Mouse (Mus musculus) erythroblast, embryonic 14.5 days (primary cell): Measurements from ENCODE around the gene Sox30. TPM values are rescaled to one million over a fixed set of nuclear protein-coding genes. Genes with fewer than 3 reads are reported as not detected.

Experiments
- H3K27me3 ChIP-seq: 2 replicates; pipeline ENCODE4 v1.6.1; 2012; ENCODE audit warnings: inconsistent platforms; ENCODE audit not compliant: control insufficient read depth
- H3K36me3 ChIP-seq: 2 replicates; pipeline ENCODE4 v1.6.1; 2012; ENCODE audit warnings: mild to moderate bottlenecking, inconsistent platforms; ENCODE audit not compliant: control insufficient read depth
- H3K4me1 ChIP-seq: 2 replicates; pipeline ENCODE4 v1.6.1; 2012; ENCODE audit warnings: inconsistent platforms; ENCODE audit not compliant: control insufficient read depth
- H3K4me3 ChIP-seq: replicated peaks from 2 replicates; pipeline ENCODE3; 2012; ENCODE audit warnings: moderate library complexity, mild to moderate bottlenecking, inconsistent platforms
- H3K9me3 ChIP-seq: 2 replicates; pipeline ENCODE4 v1.6.1; 2012; ENCODE audit warnings: low read length, inconsistent platforms, mixed read lengths; ENCODE audit not compliant: control insufficient read depth
- GATA1 ChIP-seq: IDR thresholded peaks from 2 replicates; pipeline ENCODE4 v1.6.1; 2012; ENCODE audit warnings: low read length, inconsistent platforms, mixed read lengths
- TAL1 ChIP-seq: IDR thresholded peaks from 3 replicates; pipeline ENCODE4 v1.6.1; 2012; ENCODE audit warnings: low read length, inconsistent platforms, mixed read lengths
- polyA plus RNA-seq: library from polyadenylated mRNA; stranded (reverse); fragments of >175 nt; gene quantifications from 2 replicates; pipeline ENCODE4 v1.2.3, GENCODE M21; 2012

Sox30 gene
- polyA plus RNA-seq, 1 experiment: not detected

DNA sequence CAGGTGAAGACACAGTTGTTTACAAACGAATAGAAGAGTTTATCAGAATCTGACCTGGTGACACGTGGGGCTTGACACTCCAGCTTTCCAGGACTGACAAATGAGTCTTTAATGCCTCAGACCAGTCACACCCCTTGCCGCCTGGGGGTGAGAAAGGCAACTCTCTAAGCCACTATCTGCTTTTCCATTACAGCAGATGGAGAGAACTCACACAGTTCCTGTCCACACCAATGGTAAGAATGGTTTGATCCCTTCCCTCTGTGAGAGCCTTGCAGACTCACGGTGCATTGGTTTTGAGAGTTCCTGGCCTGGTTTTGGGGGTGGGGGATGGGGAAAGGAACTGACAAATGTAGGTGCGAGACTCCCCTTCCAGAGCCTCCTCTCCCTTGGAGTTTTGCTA, 74.2 kb downstream of the Sox30 start:
- TF ChIP-seq GATA1 (no peak), TAL1 (no peak)
- peaks cover 56% of the 10 kb centered on the region for H3K27me3 ChIP-seq
- no peak overlapping the region for H3K4me3 ChIP-seq
- H3K36me3 ChIP-seq: no peaks in the 10 kb centered on the region
- H3K9me3 ChIP-seq: peaks cover 6% of the 10 kb centered on the region; the same call in 1 of the 2 replicates
- peaks cover 3% of the 10 kb centered on the region for H3K4me1 ChIP-seq

DNA sequence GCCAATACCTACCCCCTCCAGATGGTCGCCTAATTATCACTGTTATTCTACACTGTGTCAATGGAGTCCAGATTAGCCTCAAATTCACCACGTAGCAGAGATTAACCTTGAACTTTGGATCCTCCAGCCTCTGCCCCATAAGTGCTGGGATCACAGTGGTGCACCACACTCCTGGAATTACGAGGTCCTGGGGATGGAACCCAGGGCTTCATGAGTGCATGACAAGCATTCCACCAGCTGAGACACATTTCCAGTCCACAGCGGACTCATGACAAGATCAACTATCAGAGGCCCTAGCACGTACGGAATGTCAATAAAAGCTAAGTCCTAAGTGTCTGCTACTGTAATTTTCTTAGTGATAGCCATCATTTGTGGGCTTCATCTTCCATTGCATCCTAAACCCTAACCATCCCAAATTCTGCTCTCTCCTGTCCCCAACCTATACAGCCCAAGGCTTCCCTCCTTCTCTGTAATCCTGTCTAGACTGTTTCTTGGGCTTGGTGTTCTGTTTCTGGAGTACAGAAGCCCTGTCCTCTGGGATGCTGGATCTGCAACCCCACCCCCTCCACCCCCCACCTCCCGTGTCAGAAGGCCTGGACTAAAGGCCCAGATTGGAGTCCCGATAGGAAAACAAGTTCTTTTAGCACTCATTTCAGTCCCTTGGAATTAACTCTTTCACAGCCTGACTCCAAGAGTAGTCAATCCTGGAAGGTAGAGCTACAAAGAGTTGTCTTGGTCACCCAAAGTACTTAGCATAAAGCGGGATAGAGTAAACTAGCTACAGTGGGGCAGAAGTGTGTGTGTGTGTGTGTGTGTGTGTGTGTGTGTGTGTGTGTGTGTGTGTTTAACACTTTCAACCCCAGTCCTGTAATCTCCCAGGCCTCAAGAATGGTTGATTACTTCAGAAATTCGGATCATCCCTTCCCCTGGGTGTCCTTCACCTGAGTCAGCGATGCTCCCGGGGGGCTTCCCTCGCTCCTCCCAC, 75.1 kb downstream of the Sox30 start:
- TF ChIP-seq GATA1 (no peak), TAL1 (no peak)
- peaks cover 3% of the 10 kb centered on the region for H3K4me1 ChIP-seq
- H3K27me3 ChIP-seq: peaks cover 64% of the 10 kb centered on the region
- no peak overlapping the region for H3K4me3 ChIP-seq
- peaks cover 6% of the 10 kb centered on the region; the same call in 1 of the 2 replicates for H3K9me3 ChIP-seq
- H3K36me3 ChIP-seq: no peaks in the 10 kb centered on the region

DNA sequence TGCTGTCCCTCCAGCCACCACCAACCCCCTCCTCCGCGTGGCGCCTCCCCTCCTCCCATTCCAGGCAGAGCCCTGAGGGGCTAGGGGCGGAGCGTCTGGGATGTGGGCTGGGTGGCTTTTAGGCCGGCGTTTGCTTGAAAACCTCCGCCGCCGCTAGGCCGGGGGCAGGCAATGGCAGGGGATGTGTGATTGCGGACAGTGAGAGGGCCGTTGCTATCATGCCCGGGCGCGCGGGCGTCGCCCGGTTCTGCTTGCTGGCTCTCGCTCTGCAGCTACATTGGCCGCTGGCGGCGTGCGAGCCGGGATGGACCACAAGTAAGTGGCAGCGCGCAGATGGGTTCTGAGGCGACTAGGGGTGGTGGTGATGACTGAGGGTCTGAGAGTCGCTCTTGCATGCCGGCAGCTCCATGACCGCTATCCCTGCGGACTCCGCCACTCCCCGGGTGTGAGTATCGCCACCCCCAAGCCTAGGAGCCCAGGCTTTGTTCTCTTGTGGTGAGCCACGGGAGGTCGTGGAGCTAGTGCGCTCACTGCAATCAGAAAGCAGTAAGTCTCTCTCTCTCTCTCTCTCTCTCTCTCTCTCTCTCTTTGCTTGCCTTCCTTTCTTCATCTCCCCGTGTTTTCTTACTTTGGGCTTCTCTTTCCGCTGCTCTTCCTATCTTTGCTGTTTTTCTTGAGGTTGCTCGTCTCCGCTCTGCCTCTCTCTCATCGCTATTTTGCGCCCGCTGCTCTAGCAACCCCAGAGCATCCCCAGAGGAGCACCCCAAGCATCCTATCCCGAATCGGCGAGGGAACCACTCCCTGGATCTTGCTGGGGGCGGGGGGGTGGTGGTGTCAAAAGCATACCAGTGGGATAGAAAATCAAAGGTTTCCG, 76.0 kb downstream of the Sox30 start, which contains the start of gene Adam19:
TSS of gene Adam19 (plus strand) at position 97 of the 874 bp plus-strand sequence.
- no peak for TF ChIP-seq TAL1
- no peak for TF ChIP-seq GATA1
- Histone ChIP-seq H3K27me3 (peaks cover 72% of the 10 kb centered on the region), H3K4me1 (peaks cover 3% of the 10 kb centered on the region), H3K36me3 (no peaks in the 10 kb centered on the region), H3K9me3 (peaks cover 6% of the 10 kb centered on the region; the same call in 1 of the 2 replicates), H3K4me3 (peak within 1 kb of the TSS; percentile 19)

DNA sequence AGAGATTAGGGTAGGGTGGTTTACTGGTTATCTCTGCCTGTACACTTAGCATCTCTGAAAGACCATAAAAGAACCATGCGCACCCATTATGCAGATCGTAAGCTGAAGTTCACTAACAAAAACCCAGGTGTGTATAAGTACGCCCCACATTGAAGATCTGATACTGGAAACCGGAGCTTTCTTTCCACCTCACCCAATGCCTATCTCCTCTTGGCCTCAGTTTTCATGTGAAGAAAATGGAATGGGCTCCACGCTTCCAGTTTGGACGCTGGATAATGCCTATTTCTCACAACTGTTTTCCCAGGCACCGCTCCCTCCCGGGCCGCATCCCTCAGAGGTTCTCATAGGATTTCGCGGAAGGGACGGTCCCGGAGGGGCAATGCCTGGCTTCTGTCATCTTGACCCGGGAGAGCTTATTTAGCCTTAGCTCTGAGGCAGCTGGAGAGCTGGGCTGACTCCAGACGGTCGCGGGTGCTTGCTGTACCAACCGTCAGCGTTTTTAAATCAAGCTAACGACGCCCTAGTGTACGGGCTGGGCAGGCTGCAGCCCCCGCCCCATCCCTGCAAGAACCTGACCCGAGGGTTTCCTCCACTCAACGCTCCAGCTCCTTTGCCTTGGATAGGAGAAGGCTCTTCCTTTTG, 76.8 kb downstream of the Sox30 start:
- TF ChIP-seq TAL1: no peak
- TF ChIP-seq GATA1: no peak
- Histone ChIP-seq H3K36me3 (no peaks in the 10 kb centered on the region), H3K27me3 (peaks cover 76% of the 10 kb centered on the region), H3K9me3 (peaks cover 6% of the 10 kb centered on the region; the same call in 1 of the 2 replicates), H3K4me1 (peaks cover 3% of the 10 kb centered on the region), H3K4me3 (no peak overlapping the region)

DNA sequence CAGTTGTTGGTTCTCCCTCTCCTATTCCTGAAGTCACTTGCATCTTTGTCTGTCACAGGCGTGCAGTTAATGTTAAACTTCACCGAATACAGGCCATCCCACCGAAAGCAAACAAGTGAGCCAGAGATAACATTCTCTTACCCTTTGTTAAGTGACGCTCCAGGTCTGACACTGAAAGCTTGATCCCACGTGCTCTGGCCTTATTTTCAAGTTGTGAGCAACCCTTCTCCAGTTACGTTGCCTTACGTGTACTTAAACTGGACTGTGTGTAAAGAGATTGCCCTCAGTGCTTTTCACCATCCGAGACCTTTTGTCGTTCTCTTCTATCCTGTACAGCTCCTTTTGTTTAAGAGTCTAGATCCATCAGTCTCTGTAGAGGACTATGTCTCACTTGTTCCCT, 77.9 kb downstream of the Sox30 start:
- no peak for TF ChIP-seq GATA1
- no peak for TF ChIP-seq TAL1
- no peak overlapping the region for H3K4me3 ChIP-seq
- peaks cover 3% of the 10 kb centered on the region for H3K4me1 ChIP-seq
- no peaks in the 10 kb centered on the region for H3K36me3 ChIP-seq
- H3K27me3 ChIP-seq: peaks cover 83% of the 10 kb centered on the region
- peaks cover 6% of the 10 kb centered on the region; the same call in 1 of the 2 replicates for H3K9me3 ChIP-seq

DNA sequence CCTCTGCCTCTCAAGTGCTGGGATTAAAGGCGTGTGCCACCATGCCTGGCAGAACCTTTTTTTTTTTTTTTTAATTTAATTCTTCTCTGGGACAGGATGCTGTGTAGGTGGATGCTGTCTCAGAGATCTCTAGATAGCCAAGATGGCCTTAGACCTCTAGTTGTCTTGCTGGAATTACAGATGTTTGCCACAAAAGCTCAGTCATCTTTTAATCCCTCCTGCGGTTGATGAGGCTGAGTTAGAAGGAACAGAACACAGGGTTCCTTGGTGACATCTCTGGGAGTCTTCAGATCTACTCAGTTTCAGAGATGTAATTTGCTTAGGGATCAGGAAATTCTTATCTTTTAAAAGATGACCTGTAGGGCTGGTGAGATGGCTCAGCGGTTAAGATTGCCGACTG, 78.8 kb downstream of the Sox30 start:
- Histone ChIP-seq H3K4me3 (no peak overlapping the region), H3K27me3 (peaks cover 91% of the 10 kb centered on the region), H3K9me3 (peaks cover 6% of the 10 kb centered on the region; the same call in 1 of the 2 replicates), H3K36me3 (no peaks in the 10 kb centered on the region), H3K4me1 (peaks cover 3% of the 10 kb centered on the region)
- no peak for TF ChIP-seq GATA1
- no peak for TF ChIP-seq TAL1

DNA sequence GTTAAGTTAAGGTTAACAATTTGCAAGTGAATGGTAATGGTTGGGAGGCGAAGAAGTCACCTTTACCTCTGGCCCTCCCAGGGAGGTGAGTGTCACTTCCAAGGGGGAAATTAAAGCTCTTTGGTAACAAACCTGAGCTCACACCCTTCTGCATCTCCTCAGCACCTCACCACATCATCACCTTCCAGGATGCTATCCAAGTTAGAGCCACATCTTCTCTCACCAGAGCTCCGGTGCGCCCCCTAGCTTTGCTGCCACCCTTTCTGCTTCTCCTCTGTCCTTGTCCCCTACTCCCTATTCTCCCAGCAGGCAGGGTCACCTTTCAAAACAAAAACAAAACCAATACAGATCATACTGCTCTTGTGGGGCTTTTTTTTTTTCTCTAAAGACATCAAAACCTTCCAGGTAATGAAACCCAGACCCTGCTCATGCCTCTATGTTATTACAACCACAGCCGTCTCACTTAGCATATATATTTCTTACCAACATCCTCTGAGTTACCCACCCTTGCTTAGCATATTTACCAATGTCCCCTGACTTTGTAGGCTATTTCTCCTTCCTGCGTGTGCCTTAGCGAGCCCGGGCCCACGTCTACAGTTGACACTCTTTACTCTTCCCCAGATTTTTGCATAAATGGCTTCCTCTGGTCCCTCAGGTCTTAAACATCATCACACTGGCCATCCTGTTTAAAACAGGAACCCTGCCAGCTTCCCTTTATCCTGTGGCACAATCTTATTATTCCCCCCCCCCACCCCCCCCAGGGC, 80.0 kb downstream of the Sox30 start:
- peaks cover 86% of the 10 kb centered on the region for H3K27me3 ChIP-seq

DNA sequence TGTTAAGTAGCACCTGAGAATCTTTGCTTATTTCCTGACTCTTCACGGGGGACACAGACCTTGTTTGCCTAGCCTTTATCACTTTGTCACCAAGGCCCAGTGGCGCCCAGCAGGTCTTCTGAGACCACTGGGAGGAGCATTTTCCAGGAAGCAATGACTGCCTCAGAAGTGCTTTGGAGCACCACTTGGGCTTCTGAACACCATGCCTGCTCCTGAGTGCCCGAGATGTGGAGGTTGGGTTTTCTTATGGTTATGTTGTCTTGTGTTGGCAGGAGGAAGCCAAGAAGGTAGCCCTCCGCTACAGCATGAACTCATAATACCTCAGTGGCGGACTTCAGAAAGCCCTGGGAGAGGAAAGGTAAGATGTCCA, 80.5 kb downstream of the Sox30 start:
- peaks cover 86% of the 10 kb centered on the region for H3K27me3 ChIP-seq

More for the DNA sequence above, 80.0 kb downstream of the Sox30 start:
- H3K9me3 ChIP-seq: peaks cover 6% of the 10 kb centered on the region; the same call in 1 of the 2 replicates
- H3K4me3 ChIP-seq: no peak overlapping the region
- no peaks in the 10 kb centered on the region for H3K36me3 ChIP-seq
- TF ChIP-seq TAL1 (no peak), GATA1 (no peak)
- H3K4me1 ChIP-seq: peaks cover 3% of the 10 kb centered on the region

More for the DNA sequence above, 80.5 kb downstream of the Sox30 start:
- TF ChIP-seq TAL1: no peak
- no peak for TF ChIP-seq GATA1
- Histone ChIP-seq H3K4me3 (no peak overlapping the region), H3K36me3 (no peaks in the 10 kb centered on the region), H3K4me1 (peaks cover 7% of the 10 kb centered on the region), H3K9me3 (peaks cover 6% of the 10 kb centered on the region; the same call in 1 of the 2 replicates)
